Mouse (Mus musculus): ENCODE results near the gene Edil3. TPM values are rescaled to one million over a fixed set of nuclear protein-coding genes. Genes with fewer than 3 reads are reported as not detected.

The Edil3 gene
- 14.0 and 14.3 TPM in 2 replicates for polyA plus RNA-seq (2015; fragmentation: Nextera tagmentation; extraction: Ambion mirVana)

GRCm38 (mm10) chr13:88821440-88822331 is at the start of gene Edil3:
Gene Edil3 (plus strand): TSS chr13:88821472.
- ATAC-seq (ENCODE audit: low FRiP score, low read depth): peak; percentile 85
- Histone ChIP-seq H3K4me3 (peak within 1 kb of the TSS; percentile 71), H3K9ac (peak within 1 kb of the TSS; percentile 84), H3K9me3 (no peaks in the 10 kb centered on the region), H3K36me3 (no peaks in the 10 kb centered on the region), H3K27ac (no peak within 1 kb of the TSS), H3K4me2 (replicated peaks) (peak within 1 kb of the TSS; percentile 97), H3K27me3 (peaks cover 18% of the 10 kb centered on the region), H3K4me1 (peaks cover 20% of the 10 kb centered on the region; the same call in 1 of the 2 replicates)
- WGBS: under 1% methylated on average over 58 of the region's 60 CpGs

GRCm38 (mm10) chr13:88799186-88799585 is 22.1 kb upstream of the Edil3 start:
- Histone ChIP-seq H3K4me1 (no peaks in the 10 kb centered on the region), H3K9ac (no peak overlapping the region), H3K9me3 (no peaks in the 10 kb centered on the region), H3K27me3 (no peaks in the 10 kb centered on the region), H3K4me2 (replicated peaks) (no peak overlapping the region), H3K4me3 (no peak overlapping the region), H3K36me3 (no peaks in the 10 kb centered on the region), H3K27ac (no peak overlapping the region)
- no peak for ATAC-seq (ENCODE audit: low FRiP score, low read depth)
- 81% methylated on average over 1 of the region's 1 CpGs for WGBS

DNA sequence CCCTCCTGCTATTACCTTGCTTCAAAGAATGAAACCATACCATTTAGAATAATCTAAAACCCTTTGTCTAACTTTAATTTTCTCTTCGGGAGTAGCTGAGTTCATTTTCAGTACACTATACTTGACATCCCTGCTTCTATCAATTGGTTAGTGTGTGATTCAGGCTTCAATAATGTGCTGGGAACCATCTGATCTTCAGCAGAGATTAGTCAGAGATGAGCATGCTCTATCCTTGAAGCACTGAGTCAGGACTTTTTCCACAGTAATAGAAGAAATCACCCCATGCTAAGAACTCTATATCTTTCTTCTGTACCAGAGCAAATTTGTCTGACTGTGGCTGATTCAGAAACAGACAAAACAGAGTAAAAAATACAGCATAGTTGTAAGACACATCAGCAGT is 20.3 kb upstream of the Edil3 start:
- Histone ChIP-seq H3K9me3 (no peaks in the 10 kb centered on the region), H3K4me1 (no peaks in the 10 kb centered on the region), H3K27me3 (no peaks in the 10 kb centered on the region), H3K9ac (no peak overlapping the region), H3K4me3 (no peak overlapping the region), H3K27ac (no peak overlapping the region), H3K36me3 (no peaks in the 10 kb centered on the region), H3K4me2 (replicated peaks) (no peak overlapping the region)
- WGBS: 93% methylated on average over 1 of the region's 1 CpGs
- ATAC-seq (ENCODE audit: low FRiP score, low read depth): no peak

- Histone ChIP-seq H3K4me1 (no peaks in the 10 kb centered on the region), H3K27ac (no peak overlapping the region), H3K27me3 (no peaks in the 10 kb centered on the region), H3K9ac (no peak overlapping the region), H3K4me2 (replicated peaks) (no peak overlapping the region), H3K36me3 (no peaks in the 10 kb centered on the region), H3K4me3 (no peak overlapping the region), H3K9me3 (no peaks in the 10 kb centered on the region)
- 50% methylated on average over 1 of the region's 1 CpGs for WGBS
- 0 out of 2 replicates have a peak, but pooled peaks have one; percentile 48 for ATAC-seq (ENCODE audit: low FRiP score, low read depth)
Measured at GRCm38 (mm10) chr13:88805838-88806237, 15.4 kb upstream of the Edil3 start.

DNA sequence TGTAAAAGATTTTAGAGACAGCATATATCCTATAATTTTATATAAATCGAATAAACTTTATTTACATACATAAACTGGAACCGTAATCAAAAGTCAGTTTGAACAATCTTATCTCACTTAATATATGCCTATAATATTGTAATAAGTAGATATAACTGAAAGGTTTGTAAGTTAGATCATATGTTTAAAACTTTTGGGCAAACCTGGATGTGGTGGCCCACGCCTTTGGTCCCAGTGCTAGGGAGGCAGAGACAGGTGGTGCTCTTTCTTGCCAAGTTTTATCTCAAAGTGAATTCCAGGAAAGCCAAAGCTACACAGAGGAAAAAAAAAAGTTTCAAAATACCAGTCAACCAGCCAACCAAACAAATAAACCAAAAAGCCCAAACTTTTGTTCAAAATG is 15.0 kb upstream of the Edil3 start:
- Histone ChIP-seq H3K9me3 (no peaks in the 10 kb centered on the region), H3K27me3 (no peaks in the 10 kb centered on the region), H3K9ac (no peak overlapping the region), H3K27ac (no peak overlapping the region), H3K36me3 (no peaks in the 10 kb centered on the region), H3K4me1 (no peaks in the 10 kb centered on the region), H3K4me2 (replicated peaks) (no peak overlapping the region), H3K4me3 (no peak overlapping the region)
- 80% methylated on average over 3 of the region's 3 CpGs for WGBS
- no peak for ATAC-seq (ENCODE audit: low FRiP score, low read depth)

- H3K27me3 ChIP-seq: no peaks in the 10 kb centered on the region
- H3K9me3 ChIP-seq: no peaks in the 10 kb centered on the region
- H3K4me1 ChIP-seq: no peaks in the 10 kb centered on the region
- H3K27ac ChIP-seq: no peak overlapping the region
- H3K4me2 ChIP-seq (replicated peaks): no peak overlapping the region
- no peak overlapping the region for H3K4me3 ChIP-seq
- H3K9ac ChIP-seq: no peak overlapping the region
- 90% methylated on average over 1 of the region's 1 CpGs for WGBS
- no peak for ATAC-seq (ENCODE audit: low FRiP score, low read depth)
- no peaks in the 10 kb centered on the region for H3K36me3 ChIP-seq
Measured at GRCm38 (mm10) chr13:88810097-88810496, 11.2 kb upstream of the Edil3 start.

DNA sequence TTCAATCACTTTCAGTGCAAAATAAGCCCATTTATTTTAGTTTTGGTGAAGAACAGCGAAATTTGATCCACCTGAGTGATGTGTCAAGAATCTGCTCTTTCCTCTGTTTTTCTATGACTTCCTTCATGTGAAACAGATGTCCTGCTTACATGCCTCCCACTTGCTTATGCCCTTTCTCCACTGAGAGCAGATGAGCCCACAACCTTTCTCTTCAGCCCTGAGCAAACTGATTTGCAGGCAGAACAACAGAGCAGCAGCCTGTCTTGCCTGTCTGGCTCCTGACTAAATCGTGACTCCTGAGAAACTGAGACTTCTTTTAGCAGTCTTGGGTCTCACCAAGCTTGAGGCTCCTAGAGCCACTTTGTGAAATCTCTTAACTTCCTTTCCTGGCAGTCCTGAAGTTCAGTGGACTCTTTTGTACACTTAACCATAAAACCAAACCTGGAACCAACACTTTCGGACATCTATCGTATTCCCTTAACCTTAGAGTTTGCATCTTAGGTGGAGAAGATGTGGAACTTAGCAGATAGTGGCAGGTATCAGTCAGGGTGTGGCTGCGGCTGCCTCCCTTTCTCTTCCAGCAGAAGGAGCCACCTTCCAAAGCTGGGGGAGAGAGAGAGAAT is 475 bp upstream of the Edil3 start:
- Histone ChIP-seq H3K9me3 (no peaks in the 10 kb centered on the region), H3K36me3 (no peaks in the 10 kb centered on the region), H3K27ac (no peak overlapping the region), H3K4me1 (peaks cover 20% of the 10 kb centered on the region; the same call in 1 of the 2 replicates), H3K27me3 (peaks cover 18% of the 10 kb centered on the region), H3K9ac (no peak overlapping the region), H3K4me2 (replicated peaks) (peak overlapping the region; percentile 97), H3K4me3 (peak overlapping the region; percentile 71)
- 18% methylated on average over 5 of the region's 5 CpGs for WGBS
- no peak for ATAC-seq (ENCODE audit: low FRiP score, low read depth)

DNA sequence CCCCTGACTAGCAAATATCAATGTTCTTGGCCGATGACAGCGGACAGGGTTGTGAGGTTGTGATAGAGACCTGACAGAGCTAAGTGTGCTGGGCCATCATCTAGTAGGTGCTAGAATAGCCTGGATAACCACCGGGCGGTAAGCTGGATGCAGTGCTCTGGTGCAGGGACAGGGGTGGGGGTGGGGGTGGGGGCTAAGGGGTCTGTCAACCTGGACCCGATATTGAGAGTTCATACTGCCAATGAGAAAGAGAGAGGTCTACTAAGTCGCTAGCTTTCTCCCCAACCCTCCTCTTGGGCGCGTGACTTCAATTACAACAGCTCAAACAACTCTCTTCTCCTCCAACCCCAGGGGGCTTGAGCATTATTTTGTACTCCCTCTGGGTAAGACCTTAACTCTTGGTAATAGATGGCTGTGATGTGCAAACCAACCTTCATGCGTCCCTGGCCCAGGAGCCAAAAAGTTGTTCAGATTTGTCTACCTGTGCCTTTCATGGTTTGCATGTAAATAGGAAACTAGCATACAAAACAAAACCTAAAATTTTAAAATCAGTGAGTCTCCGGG is 1.1 kb downstream of the Edil3 start:
- peak overlapping the region; percentile 71 for H3K4me3 ChIP-seq
- WGBS: 7% methylated on average over 10 of the region's 10 CpGs
- H3K9ac ChIP-seq: peak overlapping the region; percentile 84
- peaks cover 18% of the 10 kb centered on the region for H3K27me3 ChIP-seq
- no peak overlapping the region for H3K27ac ChIP-seq
- no peak for ATAC-seq (ENCODE audit: low FRiP score, low read depth)
- H3K4me1 ChIP-seq: peaks cover 20% of the 10 kb centered on the region; the same call in 1 of the 2 replicates
- H3K36me3 ChIP-seq: no peaks in the 10 kb centered on the region
- H3K9me3 ChIP-seq: no peaks in the 10 kb centered on the region
- peak overlapping the region; percentile 97 for H3K4me2 ChIP-seq (replicated peaks)

DNA sequence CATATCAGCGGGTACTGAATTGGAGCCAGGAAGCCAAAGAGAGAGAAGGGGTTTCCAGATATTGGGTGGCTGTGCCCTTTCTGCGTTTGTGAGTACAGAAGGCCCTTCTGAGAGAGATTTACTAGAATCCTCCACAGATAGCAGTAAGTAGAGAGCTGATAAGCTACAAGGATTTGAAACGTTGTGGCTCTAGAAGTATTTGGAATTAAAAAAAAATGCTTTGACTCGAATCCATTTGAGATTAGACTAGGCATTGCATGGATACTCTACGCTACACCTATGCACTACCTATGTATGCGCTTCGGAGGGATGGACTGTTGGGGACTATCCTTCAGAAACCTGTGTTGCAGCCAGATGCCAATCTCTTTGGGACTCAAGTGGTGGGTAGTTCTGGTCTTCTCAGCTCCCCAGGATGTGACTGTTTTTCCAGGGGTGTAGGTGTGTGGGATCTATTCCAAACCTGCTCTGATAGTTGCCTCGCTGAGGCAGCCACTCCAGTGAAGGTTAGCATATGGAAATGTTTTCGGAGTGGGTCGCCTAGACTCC is 1.8 kb downstream of the Edil3 start:
- Histone ChIP-seq H3K4me1 (peaks cover 20% of the 10 kb centered on the region; the same call in 1 of the 2 replicates), H3K4me3 (peak overlapping the region; percentile 71), H3K27ac (no peak overlapping the region), H3K36me3 (no peaks in the 10 kb centered on the region), H3K4me2 (replicated peaks) (peak overlapping the region; percentile 97), H3K9me3 (no peaks in the 10 kb centered on the region), H3K27me3 (peaks cover 18% of the 10 kb centered on the region), H3K9ac (0 out of 2 replicates have a peak overlapping the region, but pooled peaks have one; percentile 19)
- 16% methylated on average over 10 of the region's 10 CpGs for WGBS
- peak; percentile 20; the same call in 1 of the 2 replicates for ATAC-seq (ENCODE audit: low FRiP score, low read depth)

GRCm38 (mm10) chr13:88823522-88824419 is 2.5 kb downstream of the Edil3 start:
- H3K36me3 ChIP-seq: no peaks in the 10 kb centered on the region
- peak overlapping the region; percentile 71 for H3K4me3 ChIP-seq
- under 1% methylated on average over 25 of the region's 25 CpGs for WGBS
- H3K4me1 ChIP-seq: peaks cover 20% of the 10 kb centered on the region; the same call in 1 of the 2 replicates
- no peak overlapping the region for H3K27ac ChIP-seq
- peak overlapping the region; percentile 59 for H3K9ac ChIP-seq
- peak; percentile 60; the same call in 1 of the 2 replicates for ATAC-seq (ENCODE audit: low FRiP score, low read depth)
- H3K9me3 ChIP-seq: no peaks in the 10 kb centered on the region
- peak overlapping the region; percentile 97 for H3K4me2 ChIP-seq (replicated peaks)
- H3K27me3 ChIP-seq: peaks cover 18% of the 10 kb centered on the region

GRCm38 (mm10) chr13:88824441-88824840 is 3.2 kb downstream of the Edil3 start:
- H3K36me3 ChIP-seq: no peaks in the 10 kb centered on the region
- no peak overlapping the region for H3K9ac ChIP-seq
- no peaks in the 10 kb centered on the region for H3K9me3 ChIP-seq
- 29% methylated on average over 4 of the region's 4 CpGs for WGBS
- H3K27me3 ChIP-seq: peaks cover 18% of the 10 kb centered on the region
- ATAC-seq (ENCODE audit: low FRiP score, low read depth): no peak
- no peak overlapping the region for H3K27ac ChIP-seq
- peak overlapping the region; percentile 97 for H3K4me2 ChIP-seq (replicated peaks)
- peaks cover 20% of the 10 kb centered on the region; the same call in 1 of the 2 replicates for H3K4me1 ChIP-seq
- H3K4me3 ChIP-seq: peak overlapping the region; percentile 71

All from limb, embryonic 13.5 days (tissue).